ENCODE assay signal across 13 mouse cellular contexts in the genomic region with DNA sequence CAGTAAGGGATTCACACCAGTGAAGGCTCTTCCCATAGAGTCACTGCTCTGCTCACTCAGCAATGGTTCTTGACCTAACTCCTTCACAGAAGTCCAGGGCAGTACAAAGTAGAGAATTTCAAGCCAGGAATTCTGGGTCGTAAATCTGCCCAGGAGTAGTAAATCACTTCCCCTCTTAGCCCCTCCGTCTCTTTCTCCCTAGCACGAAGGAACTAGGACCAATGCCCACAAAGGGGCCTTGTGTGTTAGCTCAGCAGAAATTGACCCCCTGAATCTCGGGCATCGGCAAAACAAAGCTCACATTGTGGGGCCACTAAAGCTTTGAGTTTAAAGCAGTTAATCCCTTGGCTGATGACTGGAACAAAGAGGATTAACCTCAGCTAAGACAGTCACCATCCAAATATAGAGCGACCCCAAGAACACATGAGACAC. TPM values are rescaled to one million over a fixed set of nuclear protein-coding genes. Genes with fewer than 3 reads are reported as not detected.
DNase-seq lines count a peak whose midpoint lies in the region; ATAC-seq lines count a peak whose summit lies in the region.
"Had no signal": no experiment of that assay in that cellular context is flagged by ENCODE, and none has a peak within 500 bp of the region (broad histone marks: within the 10 kb centered on the region; RNA-seq: fewer than 3 reads in every experiment).

No protein-coding gene starts in this region.

- H3K4me3 ChIP-seq in forebrain, embryonic 14.5 days (ENCODE audit: low read depth, low read length), result no peak overlapping the region
- H3K4me3 ChIP-seq in forebrain, embryonic 15.5 days, result no peak overlapping the region
- H3K4me3 ChIP-seq in midbrain, embryonic 13.5 days (replicated peaks), result no peak overlapping the region
- H3K4me3 ChIP-seq: limb, embryonic 15.5 days; myocyte had no signal

- H3K27ac ChIP-seq in forebrain, embryonic 14.5 days (ENCODE audit: low read depth, low read length), result no peak overlapping the region
- no peak overlapping the region for H3K27ac ChIP-seq in forebrain, embryonic 15.5 days (replicated peaks)
- no peak overlapping the region for H3K27ac ChIP-seq in midbrain, embryonic 13.5 days
- H3K27ac ChIP-seq: limb, embryonic 15.5 days had no signal

- H3K27me3 ChIP-seq in forebrain, embryonic 14.5 days (replicated peaks; ENCODE audit: control insufficient read depth, insufficient read depth, low read length), result no peaks in the 10 kb centered on the region
- no peaks in the 10 kb centered on the region for H3K27me3 ChIP-seq in forebrain, embryonic 15.5 days
- peaks cover 38% of the 10 kb centered on the region for H3K27me3 ChIP-seq in midbrain, embryonic 13.5 days
- H3K27me3 ChIP-seq: limb, embryonic 15.5 days had no signal

- H3K4me1 ChIP-seq in forebrain, embryonic 14.5 days (ENCODE audit: control insufficient read depth, insufficient read depth, low read length), result peaks cover 7% of the 10 kb centered on the region
- peaks cover 14% of the 10 kb centered on the region for H3K4me1 ChIP-seq in forebrain, embryonic 15.5 days
- peaks cover 41% of the 10 kb centered on the region for H3K4me1 ChIP-seq in midbrain, embryonic 13.5 days (replicated peaks)

- 1% methylated on average over 6 of the region's 6 CpGs for WGBS in forebrain, embryonic 14.5 days
- WGBS in forebrain, embryonic 15.5 days, result 9% methylated on average over 6 of the region's 6 CpGs
- WGBS in midbrain, embryonic 13.5 days, result 5% methylated on average over 6 of the region's 6 CpGs

- DNase-seq in forebrain, embryonic 14.5 days (ENCODE audit: low spot score), result peak; percentile 33
- DNase-seq in retina, adult 2 months (ENCODE audit: low read depth, low spot score), result peak; percentile 84
- no peak for DNase-seq in retina, embryonic 14.5 days (ENCODE audit: low spot score)
- DNase-seq in urinary bladder, adult 2 months (ENCODE audit: low spot score), result no peak
- DNase-seq in B cell, adult 2 months, result no peak
- DNase-seq in layer of hippocampus, adult 9-11 months, result no peak
- DNase-seq: gastrocnemius, postnatal 25 days; lung, postnatal 10 days; thymus, postnatal 25 days had no signal

- H3K4me2 ChIP-seq in forebrain, embryonic 14.5 days (ENCODE audit: low read length), result no peak overlapping the region
- no peak overlapping the region for H3K4me2 ChIP-seq in forebrain, embryonic 15.5 days (replicated peaks)
- no peak overlapping the region for H3K4me2 ChIP-seq in midbrain, embryonic 13.5 days (replicated peaks)
- H3K4me2 ChIP-seq: limb, embryonic 15.5 days had no signal

- ATAC-seq in forebrain, embryonic 14.5 days, result no peak
- no peak for ATAC-seq in forebrain, embryonic 15.5 days (replicated peaks)
- 0 out of 2 replicates have a peak, but pooled peaks have one; percentile 41 for ATAC-seq in midbrain, embryonic 13.5 days

- H3K9me3 ChIP-seq in forebrain, embryonic 14.5 days (replicated peaks; ENCODE audit: control insufficient read depth, low read length), result no peaks in the 10 kb centered on the region
- H3K9me3 ChIP-seq in forebrain, embryonic 15.5 days, result no peaks in the 10 kb centered on the region
- H3K9me3 ChIP-seq in midbrain, embryonic 13.5 days, result no peaks in the 10 kb centered on the region
- H3K9me3 ChIP-seq: limb, embryonic 15.5 days had no signal

- no peaks in the 10 kb centered on the region for H3K36me3 ChIP-seq in forebrain, embryonic 14.5 days (ENCODE audit: control insufficient read depth, insufficient read depth, low read length)
- no peaks in the 10 kb centered on the region for H3K36me3 ChIP-seq in forebrain, embryonic 15.5 days
- H3K36me3 ChIP-seq in midbrain, embryonic 13.5 days, result no peaks in the 10 kb centered on the region
- H3K36me3 ChIP-seq: limb, embryonic 15.5 days had no signal

- no peak overlapping the region for H3K9ac ChIP-seq in forebrain, embryonic 14.5 days (ENCODE audit: low read length)
- H3K9ac ChIP-seq in forebrain, embryonic 15.5 days (replicated peaks), result no peak overlapping the region
- H3K9ac ChIP-seq in midbrain, embryonic 13.5 days (replicated peaks), result no peak overlapping the region
- H3K9ac ChIP-seq: limb, embryonic 15.5 days had no signal

RNA-seq across cellular contexts. Expression of a gene that starts 12.4 kb away (rescaled TPM):
- polyA plus RNA-seq in forebrain, embryonic 14.5 days (2014; fragmentation: Nextera tagmentation; extraction: Ambion mirVana), result 8.4 and 10.4 TPM in 2 replicates
- polyA plus RNA-seq in forebrain, embryonic 15.5 days (2015; fragmentation: Nextera tagmentation; extraction: Ambion mirVana), result 9.7 and 10.0 TPM in 2 replicates
- polyA plus RNA-seq in midbrain, embryonic 13.5 days (2015; fragmentation: Nextera tagmentation; extraction: Ambion mirVana), result 3.5 and 4.2 TPM in 2 replicates
- polyA plus RNA-seq in urinary bladder, adult 2 months (2012; rRNA removed), result 3.9 and 5.5 TPM in 2 replicates

Comparison
In these comparisons a context has a peak if more than half of its experiments do, and no peak if none do; other contexts are left out.
1. DNase-seq: peak in forebrain, embryonic 14.5 days (single experiment) and retina, adult 2 months (single experiment); none in retina, embryonic 14.5 days (single experiment), urinary bladder, adult 2 months (single experiment), B cell, adult 2 months (0 of 2) and layer of hippocampus, adult 9-11 months (single experiment).